Mouse (Mus musculus): Measurements from ENCODE around the gene Kif2c.

The Kif2c gene

DNA sequence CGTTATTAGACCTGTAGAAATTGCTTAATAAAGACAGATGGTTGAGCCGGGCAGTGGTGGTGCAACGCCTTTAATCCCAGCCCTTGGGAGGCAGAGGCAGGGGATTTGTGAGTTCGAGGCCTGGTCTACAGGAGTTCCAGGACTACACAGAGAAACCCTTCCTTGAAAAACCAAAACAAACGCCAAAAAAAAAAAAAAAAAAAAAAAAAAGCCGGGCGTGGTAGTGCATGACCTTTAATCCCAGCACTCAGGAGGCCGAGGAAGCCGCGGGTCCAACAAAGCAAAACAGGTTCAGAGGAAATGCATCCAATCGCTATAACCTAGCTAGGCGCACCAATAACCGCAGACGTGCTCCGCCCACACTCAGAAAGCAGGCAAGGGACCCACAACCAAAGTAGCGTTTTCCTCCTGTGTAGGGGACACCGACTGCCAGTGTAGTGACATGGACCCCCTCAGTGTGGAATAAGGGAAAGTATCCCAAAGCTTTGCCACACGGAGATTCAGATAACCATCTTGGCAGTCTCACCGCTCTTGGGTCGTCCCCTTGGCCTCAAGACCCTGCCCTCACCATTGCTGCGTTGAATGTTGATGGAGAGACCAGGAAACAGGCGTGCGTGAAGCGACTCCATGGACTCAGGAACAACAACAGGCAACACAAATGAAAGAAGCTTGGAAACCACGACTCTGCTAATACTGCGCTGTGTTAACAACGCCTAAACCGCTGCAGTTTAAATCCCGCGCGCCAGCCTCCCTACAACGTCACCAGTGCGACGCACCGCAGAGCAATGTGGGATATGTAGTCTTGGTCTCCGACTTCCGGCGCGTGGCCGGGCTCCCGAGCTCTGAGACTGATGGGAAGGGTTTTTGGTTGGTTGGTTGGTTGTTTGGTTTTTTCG lies at the start of gene Kif2c:
Gene Kif2c, minus strand, starts transcription at position 777 of the 896 bp plus-strand sequence.
- DNase-seq: peak; percentile 92

DNA sequence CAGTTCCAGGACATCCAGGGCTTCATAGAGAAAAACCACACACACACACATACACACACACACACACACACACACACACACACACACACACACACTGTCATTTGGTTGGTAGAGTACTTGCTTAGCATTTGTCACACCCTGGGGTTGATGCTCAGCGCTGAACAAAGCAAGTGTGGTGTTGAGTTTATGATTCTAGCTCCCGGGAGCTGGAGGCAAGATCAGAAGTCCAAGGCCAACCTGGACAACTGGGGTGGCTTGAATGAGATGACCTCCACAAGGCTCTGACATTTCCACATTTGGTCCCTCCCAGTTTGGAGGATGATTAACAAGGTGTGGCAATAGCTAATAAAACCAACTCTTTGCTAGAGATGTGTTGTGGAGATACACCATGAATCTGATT lies 48.8 kb upstream of the Kif2c start:
- DNase-seq: no peak

DNA sequence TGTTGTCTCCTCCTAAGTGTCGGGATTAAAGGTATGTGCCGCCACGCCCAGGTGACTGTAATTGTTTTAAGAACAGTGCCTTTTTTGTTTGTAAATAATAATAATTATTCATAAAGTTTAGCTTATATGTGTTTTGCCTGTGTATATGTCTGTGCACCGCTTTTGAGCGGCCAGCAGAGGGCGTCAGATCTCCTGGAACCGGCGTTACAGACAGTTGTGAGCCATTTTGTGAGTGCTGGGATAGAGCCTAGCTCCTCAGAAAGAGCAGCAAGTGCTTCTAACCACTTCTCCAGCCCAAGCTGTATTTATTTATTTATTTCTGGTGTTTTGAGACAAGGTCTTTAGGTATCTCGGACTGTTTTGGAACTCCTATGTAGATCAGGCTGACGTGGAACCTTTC lies 47.9 kb upstream of the Kif2c start:
- DNase-seq: no peak

DNA sequence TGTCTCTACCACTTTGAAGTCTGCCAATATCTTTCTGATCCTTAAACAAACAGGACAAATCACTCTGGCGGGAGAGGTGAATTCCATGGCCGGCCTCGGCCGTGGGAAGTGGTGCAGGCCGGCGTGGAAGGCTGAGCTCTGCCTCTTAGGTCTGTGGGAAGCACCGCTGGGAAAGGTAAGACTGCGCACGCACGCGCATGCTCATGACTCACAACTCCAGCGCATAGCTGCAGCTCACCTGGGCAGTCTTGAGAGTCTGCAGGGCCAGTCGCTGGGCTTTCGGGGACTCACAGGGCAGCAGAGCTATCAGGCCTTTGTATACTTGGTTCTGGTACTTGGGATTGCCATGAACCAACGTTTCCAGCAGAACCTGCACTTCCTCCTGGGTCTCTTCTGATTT lies 47.2 kb upstream of the Kif2c start:
- no peak for DNase-seq

DNA sequence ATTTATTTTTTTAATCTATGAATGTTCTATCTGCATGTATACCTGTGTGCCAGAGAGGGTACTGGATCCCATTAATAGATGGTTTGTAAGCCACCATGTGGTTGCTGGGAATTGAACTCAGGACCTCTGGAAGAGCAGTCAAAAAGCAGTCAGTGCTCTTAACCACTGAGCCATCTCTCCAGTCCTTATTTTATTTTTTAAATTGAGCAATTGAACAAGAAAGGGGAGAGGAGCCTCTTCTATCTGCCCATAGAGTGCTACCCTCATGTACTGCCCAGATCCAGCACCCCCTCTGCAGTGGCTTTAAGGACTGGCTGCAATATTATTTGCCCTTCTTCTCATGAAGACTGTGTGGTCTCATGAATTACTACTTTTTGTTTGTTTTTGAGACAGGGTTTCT lies 42.8 kb upstream of the Kif2c start:
- no peak for DNase-seq

DNA sequence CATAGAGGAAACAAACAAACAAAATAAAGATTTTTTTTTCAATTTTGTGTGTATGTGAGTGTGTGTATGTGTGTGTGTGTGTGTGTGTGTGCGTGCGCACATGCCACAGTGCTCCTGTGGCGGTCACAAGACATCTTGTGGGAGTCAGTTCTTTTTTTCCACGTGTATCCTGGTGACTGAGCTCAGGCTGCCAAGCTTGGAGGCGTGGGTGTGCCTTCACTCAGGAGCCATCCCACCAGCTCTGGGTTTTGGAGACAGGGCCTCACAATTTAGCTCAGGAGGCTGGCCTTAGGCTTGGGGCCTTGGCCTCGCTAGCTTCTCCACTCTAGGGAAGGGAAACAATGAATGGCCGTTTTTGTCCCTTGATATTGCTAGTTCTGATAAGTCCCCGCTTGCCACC lies 41.7 kb upstream of the Kif2c start:
- no peak for DNase-seq

DNA sequence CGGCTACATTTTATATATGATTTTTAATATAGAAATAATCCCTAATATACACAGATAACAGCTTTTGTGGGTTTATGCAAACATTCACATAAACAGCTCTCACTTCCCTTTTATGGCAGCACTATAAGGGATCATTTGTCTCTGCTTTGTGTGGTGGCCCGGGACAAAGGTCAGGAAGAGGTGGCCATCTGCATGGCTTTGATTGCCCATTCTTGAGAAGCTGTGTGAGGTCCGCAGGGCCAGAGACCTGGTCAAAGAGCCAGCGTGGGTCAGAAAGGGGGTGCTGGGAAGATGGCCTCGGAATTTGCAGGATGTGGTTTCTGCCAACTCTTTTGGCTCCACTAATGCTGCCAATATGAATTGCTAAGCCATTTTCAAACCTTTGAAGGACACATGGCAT lies 40.6 kb upstream of the Kif2c start:
- DNase-seq: no peak

DNA sequence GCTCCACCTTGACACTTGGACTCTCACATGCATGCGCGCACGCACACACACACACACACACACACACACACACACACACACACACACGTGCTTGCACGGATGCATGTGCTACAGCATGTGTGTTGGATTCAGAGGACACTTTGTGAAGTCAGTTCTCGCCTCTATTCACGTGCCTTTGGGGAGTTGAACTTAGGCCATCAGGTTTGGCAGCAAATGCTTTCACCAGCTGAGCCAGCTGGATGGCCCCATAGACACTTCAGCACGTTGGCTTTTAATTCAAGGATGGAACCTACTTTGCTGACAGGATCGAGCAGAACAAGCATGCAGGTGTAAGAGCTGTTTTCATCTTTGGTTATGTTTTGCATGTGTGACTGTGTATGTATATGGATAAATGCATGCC lies 39.4 kb upstream of the Kif2c start:
- no peak for DNase-seq

DNA sequence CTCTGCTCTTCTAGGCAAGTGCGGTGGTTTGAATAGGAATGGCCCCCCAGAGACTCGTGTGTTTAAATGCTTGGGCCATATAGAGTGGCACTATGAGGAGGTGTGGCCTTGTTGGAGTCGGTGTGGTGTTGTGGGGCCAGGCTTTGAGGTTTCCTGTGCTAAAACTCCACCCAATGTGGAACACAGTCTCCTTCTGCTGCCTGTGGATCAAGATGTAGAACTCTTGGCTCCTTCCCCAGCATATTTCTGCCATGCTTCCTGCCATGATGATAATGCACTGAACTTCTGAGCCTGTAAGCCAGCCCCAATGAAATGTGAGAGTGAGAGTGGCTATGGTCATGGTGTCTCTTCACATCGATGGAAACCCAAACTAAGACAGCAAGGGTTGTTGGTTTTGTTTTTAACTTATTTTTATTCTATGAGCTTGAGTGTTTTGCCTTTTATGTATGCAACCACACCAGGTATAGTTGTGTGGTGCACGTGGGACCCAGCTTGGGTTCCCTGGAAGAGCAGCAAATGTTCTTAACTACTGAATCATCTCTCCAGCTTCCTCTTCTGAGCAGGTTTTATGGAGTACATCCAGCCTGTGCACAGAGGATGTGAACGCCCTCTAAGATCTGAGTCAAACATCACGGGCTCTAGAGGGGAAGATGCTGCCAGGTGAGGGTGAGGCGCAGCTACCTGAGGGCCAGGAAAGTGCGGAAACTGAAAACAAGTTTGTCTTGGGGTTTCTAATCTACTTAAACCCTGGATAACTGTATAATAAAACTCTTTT lies 38.5 kb upstream of the Kif2c start:
- no peak for DNase-seq

DNA sequence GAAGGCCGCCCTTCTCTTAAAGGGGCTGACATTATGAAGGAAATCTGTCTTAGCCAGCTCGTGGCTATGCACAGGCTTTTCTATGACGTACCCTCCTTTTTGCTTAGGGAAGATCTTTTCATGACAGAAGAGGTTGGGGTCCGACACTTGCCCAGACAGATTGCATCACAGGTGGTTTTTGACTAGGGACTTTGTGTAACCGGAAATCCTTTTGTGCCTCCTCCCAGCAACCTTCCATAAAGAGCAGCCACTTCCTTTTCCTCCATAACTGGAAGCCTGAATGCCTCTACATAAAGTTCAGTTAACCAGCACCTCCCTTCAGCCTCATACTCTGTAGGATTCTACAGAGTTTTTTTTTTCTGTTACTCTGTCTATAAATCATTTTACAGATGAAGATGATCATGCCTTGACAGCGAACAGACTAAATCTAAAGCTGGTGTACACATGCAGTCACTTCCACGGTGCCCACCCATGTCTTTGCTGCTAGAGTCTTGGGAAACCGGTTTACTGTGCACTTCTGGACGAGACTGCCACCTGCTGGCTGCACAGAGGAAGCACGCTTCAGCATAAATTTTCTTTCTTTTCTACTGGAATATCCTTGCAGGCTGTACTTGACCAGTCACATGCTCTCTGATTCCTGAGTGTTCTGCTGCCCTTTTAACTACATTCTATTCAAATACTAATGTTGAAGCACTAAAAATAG lies 36.2 kb upstream of the Kif2c start:
- DNase-seq: peak; percentile 61

DNA sequence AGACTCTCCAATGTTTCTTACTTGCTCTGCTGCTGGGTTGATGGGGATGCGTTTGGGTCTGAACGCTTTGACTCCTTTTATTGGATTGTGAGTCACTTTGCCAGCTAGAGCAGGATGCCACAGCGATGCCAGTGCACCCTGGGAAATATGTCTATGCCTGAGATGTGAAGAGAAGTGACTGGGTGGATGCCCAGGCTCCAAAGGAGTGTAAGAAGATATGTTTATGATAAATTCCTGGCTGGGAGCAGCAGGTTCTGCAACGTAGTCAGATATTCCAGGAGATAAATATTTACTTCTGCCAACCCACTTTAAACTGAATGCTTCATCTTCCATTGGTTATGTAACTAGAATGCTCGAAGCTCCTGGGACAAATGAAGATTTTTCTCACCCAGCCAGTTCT lies 34.6 kb upstream of the Kif2c start:
- no peak for DNase-seq

DNA sequence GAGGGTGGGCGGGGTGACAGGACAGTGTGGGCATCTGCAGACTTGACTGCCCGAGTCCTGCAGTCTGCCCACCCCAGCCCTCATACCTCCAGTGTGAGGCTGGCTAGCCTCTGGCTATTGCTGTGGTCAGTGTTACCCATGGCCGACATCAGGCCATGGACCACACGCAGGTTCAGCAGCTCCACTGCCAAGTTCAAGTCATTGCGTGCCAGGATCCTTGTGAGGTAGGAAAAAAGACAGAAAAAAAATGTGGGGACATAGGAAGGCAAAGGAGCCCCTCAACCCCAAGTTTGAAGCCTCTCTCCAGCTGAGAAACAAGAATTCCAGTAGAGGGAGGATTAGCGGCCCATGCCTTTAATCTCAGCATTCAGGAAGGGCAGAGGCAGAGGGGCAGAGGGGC lies 31.8 kb upstream of the Kif2c start:
- no peak for DNase-seq

DNA sequence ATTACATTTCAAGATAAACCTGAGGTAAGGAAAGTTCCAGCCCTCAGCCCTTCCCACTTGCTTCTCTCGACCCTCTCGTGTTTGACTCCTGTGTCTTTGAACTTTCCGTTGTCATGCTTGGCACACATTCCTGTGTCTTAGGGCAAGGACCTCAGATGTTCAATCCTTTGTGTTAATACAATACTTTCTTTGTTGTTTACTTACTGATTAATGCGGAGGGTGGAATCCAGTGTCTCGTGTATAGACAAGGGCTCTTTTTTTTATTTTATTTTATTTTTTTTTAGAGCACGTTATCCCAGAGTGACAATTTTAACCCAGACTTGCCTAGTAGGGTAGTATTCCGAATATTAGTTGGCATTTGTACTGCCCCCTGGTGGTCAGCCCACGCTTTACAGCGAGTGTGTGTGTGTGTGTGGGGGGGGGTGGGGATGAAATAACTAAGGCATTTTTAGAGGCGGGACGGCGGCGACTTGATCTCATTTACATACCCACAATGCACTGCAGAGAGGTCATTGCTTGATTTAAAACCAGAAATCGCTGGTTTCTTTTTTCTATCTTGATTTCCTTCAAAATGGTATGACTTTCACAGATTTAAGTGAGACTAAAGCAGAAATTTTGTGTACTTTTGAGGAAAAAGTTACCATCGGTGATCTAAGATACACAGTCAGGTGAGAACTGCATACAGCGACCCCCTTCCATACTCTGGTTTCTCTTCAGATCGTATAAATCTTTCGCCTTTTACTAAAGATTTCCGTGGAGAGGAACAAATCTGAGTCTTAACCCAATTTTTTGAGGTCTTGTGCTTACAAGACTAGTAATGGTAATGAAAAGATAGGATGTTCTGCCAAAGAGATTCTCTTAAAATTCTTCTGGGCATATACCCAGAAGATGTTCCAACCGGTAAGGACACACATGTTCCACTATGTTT lies 28.0 kb upstream of the Kif2c start:
- DNase-seq: peak; percentile 86

DNA sequence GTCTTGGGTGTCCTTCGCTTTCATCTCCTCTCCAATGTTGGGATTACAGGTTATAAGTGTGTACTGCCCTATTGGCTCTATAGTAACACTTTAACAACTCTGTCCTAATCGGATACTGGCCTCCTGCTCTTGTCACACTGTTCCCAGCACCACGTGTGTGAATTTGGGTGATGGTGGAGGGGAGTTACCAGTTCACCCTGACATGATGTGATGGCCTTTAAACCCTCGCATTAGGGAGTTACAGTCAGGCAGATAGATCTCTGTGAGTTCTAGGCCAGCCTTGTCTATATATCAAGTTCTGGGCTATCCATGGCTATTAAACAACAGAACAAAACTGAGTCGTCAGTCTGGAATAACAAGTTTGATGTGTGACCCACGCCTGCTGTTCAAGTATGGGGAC lies 27.2 kb upstream of the Kif2c start:
- no peak for DNase-seq

DNA sequence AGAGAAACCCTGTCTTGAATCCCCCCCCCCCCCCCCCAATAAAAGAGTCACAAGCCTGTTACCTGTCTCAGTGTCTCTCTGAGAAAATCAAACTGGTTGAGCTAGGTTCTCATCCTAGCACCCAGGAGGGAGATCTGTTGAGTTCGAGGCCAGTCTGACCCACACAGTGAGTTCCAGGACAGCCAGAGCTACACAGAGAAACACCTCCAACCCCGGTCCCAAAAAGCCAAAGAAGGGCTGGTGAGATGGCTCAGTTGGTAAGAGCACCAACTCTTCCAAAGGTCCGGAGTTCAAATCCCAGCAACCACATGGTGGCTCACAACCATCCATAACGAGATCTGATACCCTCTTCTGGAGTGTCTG lies 20.5 kb upstream of the Kif2c start:
- DNase-seq: no peak

DNA sequence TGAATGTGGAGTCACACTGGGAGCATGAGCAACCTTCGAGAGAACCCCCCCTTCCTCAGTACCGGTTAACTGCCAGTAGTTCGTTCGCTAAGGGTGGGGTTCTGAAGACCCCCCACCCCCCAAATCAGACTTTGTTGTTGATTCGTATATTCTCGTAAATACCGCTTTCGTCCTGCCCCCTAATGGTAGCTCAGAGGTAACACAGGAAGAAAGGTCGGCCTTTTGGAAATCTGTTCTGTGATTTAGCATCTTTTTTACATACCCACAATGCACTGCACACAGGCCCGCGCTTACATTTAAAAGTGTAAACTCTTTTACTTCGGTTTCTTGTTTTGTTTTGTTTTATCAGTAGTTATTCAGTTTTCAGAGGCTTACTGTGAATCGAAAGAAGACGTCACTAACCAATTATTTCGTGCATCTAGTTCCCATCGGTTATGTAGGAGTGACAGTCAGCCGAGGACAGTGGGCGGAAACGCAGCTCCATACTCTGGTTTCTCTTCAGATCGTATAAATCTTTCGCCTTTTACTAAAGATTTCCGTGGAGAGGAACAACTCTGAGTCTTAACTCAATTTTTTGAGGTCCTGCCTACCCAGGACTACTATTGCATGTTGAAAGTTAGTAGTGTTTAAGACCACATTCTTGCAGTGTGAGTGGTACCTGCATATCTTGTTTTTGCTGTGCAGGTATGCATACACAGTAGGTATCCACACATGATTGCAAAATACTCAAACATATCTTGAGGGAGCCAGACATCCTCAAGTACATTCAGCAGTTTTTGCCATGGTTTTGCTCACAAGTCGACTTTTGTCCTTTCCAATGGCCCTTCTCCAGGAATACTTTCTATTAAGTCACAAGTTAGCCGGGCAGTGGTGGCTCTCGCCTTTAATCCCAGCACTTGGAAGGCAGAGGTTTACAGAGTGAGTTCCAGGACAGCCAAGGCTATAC lies 19.9 kb upstream of the Kif2c start:
- peak; percentile 59 for DNase-seq

DNA sequence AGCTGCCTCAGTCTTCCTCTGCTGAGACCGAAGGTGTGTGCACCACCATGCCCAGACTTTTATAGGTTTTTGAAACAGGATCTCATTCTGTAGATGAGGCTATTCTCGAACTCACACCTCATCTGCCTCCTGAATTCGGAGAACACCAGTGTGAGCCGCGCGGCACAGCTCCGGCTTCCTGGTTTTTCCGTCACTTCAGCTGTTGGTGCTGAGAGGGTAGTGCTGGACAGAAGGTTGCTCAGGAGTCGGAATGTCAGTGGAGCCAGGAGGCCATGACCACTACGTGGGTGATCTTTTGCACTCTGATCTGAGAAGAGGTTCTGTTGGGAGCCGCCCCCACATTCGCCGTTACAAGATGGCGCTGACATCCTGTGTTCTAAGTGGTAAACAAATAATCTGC lies 9.4 kb upstream of the Kif2c start:
- no peak for DNase-seq

DNA sequence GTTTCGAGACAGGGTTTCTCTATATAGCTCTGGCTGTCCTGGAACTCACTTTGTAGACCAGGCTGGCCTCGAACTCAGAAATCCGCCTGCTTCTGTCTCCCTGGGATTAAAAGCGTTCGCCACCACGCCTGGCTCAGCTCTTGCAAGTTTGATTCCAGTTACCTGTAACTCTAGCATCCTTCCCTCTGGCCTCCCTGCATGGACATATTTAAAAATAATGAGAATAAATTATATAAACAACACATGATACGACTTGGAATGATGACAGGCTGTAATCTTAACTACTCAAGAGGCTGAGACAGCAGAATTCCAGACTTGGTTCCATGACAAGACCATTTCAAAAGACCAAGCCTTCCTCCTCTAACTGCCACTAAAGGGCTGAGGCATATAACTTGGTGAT lies 8.2 kb upstream of the Kif2c start:
- no peak for DNase-seq

DNA sequence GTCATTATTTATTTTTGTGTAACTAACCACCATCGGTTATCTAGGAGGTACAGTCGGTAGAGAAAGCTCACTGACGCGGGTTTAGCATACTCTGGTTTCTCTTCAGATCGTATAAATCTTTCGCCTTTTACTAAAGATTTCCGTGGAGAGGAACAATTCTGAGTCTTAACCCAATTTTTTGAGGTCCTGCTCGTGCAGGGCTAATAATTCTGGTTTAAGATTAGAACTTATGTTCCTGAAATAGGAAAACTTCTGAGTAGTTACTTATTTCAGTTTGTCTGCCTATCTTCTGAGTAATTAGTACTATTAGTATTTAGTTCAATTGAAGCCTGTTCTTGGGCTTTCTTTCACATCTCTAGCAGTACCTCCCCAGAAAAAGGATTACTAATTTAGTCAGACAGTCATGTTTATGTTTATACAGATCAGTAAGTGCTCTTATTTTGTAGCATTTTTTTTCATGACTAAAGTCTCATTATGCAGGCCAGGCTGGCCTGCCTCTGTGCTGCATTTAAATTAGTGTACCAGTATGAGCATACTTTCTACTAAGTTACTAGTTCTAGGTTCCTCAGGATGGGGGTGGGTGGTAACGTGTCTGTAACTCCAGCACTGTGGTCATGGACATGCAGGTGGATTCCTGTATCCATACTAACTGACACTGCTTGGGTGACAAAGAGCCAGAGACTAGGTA lies 7.6 kb upstream of the Kif2c start:
- peak; percentile 45 for DNase-seq

DNA sequence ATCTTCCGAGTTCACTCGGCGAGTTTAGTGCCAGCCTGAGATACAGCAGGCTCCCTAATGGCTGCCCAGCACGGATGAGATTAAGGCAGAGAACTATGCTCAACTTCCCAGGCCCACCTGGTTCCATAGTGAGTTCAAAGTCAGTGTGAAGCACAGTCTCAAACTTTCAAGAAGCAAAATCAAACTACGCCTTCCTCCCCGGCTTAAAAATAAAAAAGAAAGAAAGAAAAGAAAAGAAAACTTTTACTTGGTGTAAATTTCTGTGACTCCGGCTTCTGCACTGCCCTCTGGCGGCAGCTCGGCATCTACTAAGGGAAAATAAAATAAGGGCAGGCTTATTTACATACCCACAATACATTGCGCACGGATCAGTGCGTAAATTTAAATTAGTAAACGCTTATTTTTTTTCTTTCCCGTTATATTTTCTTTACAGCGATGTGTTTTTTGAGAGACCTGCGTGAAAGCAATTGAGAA lies 7.0 kb upstream of the Kif2c start:
- DNase-seq: peak; percentile 88

DNA sequence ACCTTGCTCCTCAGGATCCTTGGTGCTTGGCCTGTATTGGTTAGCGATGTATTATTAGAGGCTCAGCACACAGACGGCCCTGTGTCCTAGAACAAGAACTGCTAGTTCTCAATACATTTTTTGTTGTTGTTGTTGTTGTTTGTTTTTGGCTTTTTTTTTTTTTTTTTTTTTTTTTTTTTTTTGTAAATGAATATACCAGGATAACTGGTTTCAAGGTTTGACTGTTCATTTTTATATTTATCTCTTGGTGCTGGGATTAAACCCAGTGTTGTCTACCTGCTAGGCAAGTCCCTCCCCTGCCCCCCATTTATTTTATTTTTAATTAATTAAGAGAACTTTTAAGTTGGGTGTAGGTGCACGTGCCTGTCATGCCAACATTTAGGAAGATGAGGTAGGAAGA lies 6.5 kb upstream of the Kif2c start:
- DNase-seq: no peak

Measured in thymus, postnatal 25 days (tissue).